Mouse (Mus musculus) heart, embryonic 12.5 days (tissue): Measurements from ENCODE around the gene Pax3. TPM values are rescaled to one million over a fixed set of nuclear protein-coding genes. Genes with fewer than 3 reads are reported as not detected.

Source experiments
- ATAC-seq: fragments of 200-750 bp; cut with Nextera tagmentation; 2 replicates; pipeline ENCODE4 v1.8.0; 2017; ENCODE audit warnings: moderate TSS enrichment, moderate library complexity; ENCODE audit not compliant: insufficient number of reproducible peaks, low FRiP score
- H3K27ac ChIP-seq: fragments of 300-500 bp; sonication (generic); 2 replicates; pipeline ENCODE4 v1.5.1; 2016; ENCODE audit warnings: mild to moderate bottlenecking, moderate library complexity; ENCODE audit not compliant: poor library complexity, severe bottlenecking
- H3K27me3 ChIP-seq: fragments of 300-500 bp; sonication (generic); replicated peaks from 2 replicates; pipeline ENCODE4 v1.6.1; 2016; ENCODE audit warnings: mild to moderate bottlenecking, moderate library complexity
- H3K36me3 ChIP-seq: fragments of 300-500 bp; sonication (generic); 2 replicates; pipeline ENCODE4 v1.6.1; 2016; ENCODE audit warnings: mild to moderate bottlenecking, moderate library complexity
- H3K4me1 ChIP-seq: fragments of 300-500 bp; sonication (generic); replicated peaks from 2 replicates; pipeline ENCODE4 v1.6.1; 2016; ENCODE audit warnings: mild to moderate bottlenecking
- H3K4me2 ChIP-seq: fragments of 300-500 bp; sonication (generic); 2 replicates; pipeline ENCODE4 v1.6.1; 2016; ENCODE audit warnings: mild to moderate bottlenecking, moderate library complexity
- H3K4me3 ChIP-seq: fragments of 300-500 bp; sonication (generic); 2 replicates; pipeline ENCODE4 v1.5.1; 2016; ENCODE audit warnings: mild to moderate bottlenecking
- H3K9ac ChIP-seq: fragments of 300-500 bp; sonication (generic); 2 replicates; pipeline ENCODE4 v1.6.1; 2016; ENCODE audit warnings: mild to moderate bottlenecking, moderate library complexity
- H3K9me3 ChIP-seq: fragments of 300-500 bp; sonication (generic); replicated peaks from 2 replicates; pipeline ENCODE4 v1.6.1; 2016; ENCODE audit warnings: mild to moderate bottlenecking, moderate library complexity
- WGBS: fragments of 180-500 bp; shearing (Covaris S2); methylation state at CpG from one replicate; pipeline ENCODE4 v1.1.7; 2016; 5-methylcytosine and 5-hydroxymethylcytosine counted together
- polyA plus RNA-seq: library from polyadenylated mRNA; unstranded; fragments of >200 nt; fragmentation: Nextera tagmentation; extraction: Ambion mirVana; gene quantifications from 2 replicates; pipeline ENCODE4 v1.2.1, GENCODE M21; 2016

Gene Pax3
- polyA plus RNA-seq, 1 experiment from 2014 or later: 0.10 TPM

DNA sequence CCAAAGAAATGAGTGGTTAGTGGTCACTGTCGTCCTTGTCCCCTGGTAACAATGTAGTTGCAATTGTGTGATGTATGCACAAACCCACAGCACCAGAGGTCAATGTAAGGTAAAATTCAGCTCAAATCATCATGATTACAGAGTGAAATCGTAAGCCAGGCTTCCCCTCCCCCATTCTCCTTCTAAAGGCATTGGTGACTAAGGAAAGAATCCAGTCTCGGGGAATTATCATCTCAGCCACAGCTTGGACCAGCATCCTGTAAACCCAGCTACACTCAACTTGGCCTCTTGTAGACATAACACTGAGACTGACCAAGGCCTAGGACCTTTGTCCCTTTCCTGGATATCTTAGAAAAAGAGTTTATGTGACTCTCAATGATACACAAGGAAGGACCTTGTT is 28.1 kb downstream of the Pax3 start:
- Histone ChIP-seq H3K9ac (no peak overlapping the region), H3K4me3 (no peak overlapping the region), H3K27me3 (peaks cover 25% of the 10 kb centered on the region), H3K27ac (no peak overlapping the region), H3K36me3 (no peaks in the 10 kb centered on the region), H3K4me1 (no peaks in the 10 kb centered on the region), H3K4me2 (no peak overlapping the region), H3K9me3 (no peaks in the 10 kb centered on the region)
- no peak for ATAC-seq
- 64% methylated on average over 3 of the region's 3 CpGs for WGBS

- WGBS: 65% methylated on average over 18 of the region's 18 CpGs
- ATAC-seq: no peak
- H3K27ac ChIP-seq: no peak overlapping the region
- no peak overlapping the region for H3K4me2 ChIP-seq
- H3K4me3 ChIP-seq: no peak overlapping the region
- H3K36me3 ChIP-seq: no peaks in the 10 kb centered on the region
- no peak overlapping the region for H3K9ac ChIP-seq
- no peaks in the 10 kb centered on the region for H3K9me3 ChIP-seq
- peaks cover 28% of the 10 kb centered on the region for H3K27me3 ChIP-seq
- no peaks in the 10 kb centered on the region for H3K4me1 ChIP-seq
These were observed 29.2 kb downstream of the Pax3 start for GRCm38 (mm10) chr1:78167577-78168286.

DNA sequence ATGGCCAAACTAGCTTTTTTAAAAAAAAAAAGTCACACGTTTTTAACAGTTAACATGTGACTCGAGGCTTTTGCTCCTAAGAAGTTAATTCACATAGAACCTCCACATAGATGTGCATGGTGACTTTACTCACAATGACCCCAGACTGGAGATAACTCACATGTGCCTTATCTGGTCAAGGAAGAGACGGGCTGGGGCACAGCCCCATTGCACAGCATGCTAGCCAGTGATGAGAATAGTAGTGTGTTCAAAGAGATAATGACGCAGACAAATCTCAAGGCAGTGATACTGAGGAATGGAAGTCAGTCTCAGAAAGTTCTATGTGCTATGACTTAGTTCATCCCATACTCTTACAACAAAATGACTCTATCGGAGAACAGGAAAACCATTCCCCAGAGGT is 35.2 kb downstream of the Pax3 start:
- H3K36me3 ChIP-seq: no peaks in the 10 kb centered on the region
- no peaks in the 10 kb centered on the region for H3K9me3 ChIP-seq
- H3K4me1 ChIP-seq: peaks cover 3% of the 10 kb centered on the region
- no peak overlapping the region for H3K4me3 ChIP-seq
- no peak for ATAC-seq
- 0 out of 2 replicates have a peak, but pooled peaks cover 12% of the 10 kb centered on the region for H3K27me3 ChIP-seq
- 63% methylated on average over 5 of the region's 5 CpGs for WGBS
- no peak overlapping the region for H3K9ac ChIP-seq
- no peak overlapping the region for H3K4me2 ChIP-seq
- H3K27ac ChIP-seq: no peak overlapping the region

- H3K9ac ChIP-seq: no peak overlapping the region
- no peak overlapping the region for H3K27ac ChIP-seq
- no peak overlapping the region for H3K4me3 ChIP-seq
- H3K4me1 ChIP-seq: peaks cover 3% of the 10 kb centered on the region
- peaks cover 10% of the 10 kb centered on the region for H3K27me3 ChIP-seq
- no peak overlapping the region for H3K4me2 ChIP-seq
- H3K36me3 ChIP-seq: no peaks in the 10 kb centered on the region
- ATAC-seq: no peak
- H3K9me3 ChIP-seq: no peaks in the 10 kb centered on the region
- 26% methylated on average over 6 of the region's 6 CpGs for WGBS
These were observed 39.0 kb downstream of the Pax3 start for GRCm38 (mm10) chr1:78157930-78158329.

DNA sequence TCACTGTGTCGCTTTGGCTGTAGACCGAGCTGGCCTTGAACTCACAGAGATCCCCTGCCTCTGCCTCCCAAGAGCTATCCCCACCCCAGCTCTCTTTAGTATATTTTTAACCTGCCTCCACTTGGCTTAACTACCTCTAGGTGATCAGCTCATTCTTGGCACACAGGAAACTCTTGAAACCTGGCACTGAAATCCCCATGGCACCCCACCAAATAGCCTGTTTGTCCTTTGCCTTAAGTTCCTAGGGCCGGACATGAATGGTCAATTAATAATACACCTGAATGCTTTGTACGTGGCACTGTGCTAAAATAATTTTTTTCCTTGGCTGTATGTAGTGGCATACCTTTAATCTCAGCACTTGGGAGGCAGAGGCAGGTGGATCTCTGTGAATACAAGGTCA is 41.1 kb downstream of the Pax3 start:
- no peaks in the 10 kb centered on the region for H3K9me3 ChIP-seq
- H3K36me3 ChIP-seq: no peaks in the 10 kb centered on the region
- H3K4me3 ChIP-seq: no peak overlapping the region
- no peak overlapping the region for H3K4me2 ChIP-seq
- peaks cover 3% of the 10 kb centered on the region for H3K4me1 ChIP-seq
- H3K27me3 ChIP-seq: peaks cover 26% of the 10 kb centered on the region
- 87% methylated on average over 4 of the region's 4 CpGs for WGBS
- ATAC-seq: no peak
- H3K27ac ChIP-seq: no peak overlapping the region
- H3K9ac ChIP-seq: no peak overlapping the region

GRCm38 (mm10) chr1:78148011-78148623 is 48.8 kb downstream of the Pax3 start:
- Histone ChIP-seq H3K4me2 (no peak overlapping the region), H3K9ac (no peak overlapping the region), H3K27ac (no peak overlapping the region), H3K9me3 (no peaks in the 10 kb centered on the region), H3K36me3 (no peaks in the 10 kb centered on the region), H3K4me3 (no peak overlapping the region), H3K4me1 (no peaks in the 10 kb centered on the region), H3K27me3 (peaks cover 67% of the 10 kb centered on the region)
- 58% methylated on average over 2 of the region's 2 CpGs for WGBS
- no peak for ATAC-seq

- H3K9me3 ChIP-seq: no peaks in the 10 kb centered on the region
- no peak overlapping the region for H3K4me2 ChIP-seq
- H3K27ac ChIP-seq: no peak overlapping the region
- H3K4me3 ChIP-seq: no peak overlapping the region
- H3K36me3 ChIP-seq: no peaks in the 10 kb centered on the region
- ATAC-seq: no peak
- 69% methylated on average over 6 of the region's 6 CpGs for WGBS
- no peak overlapping the region for H3K9ac ChIP-seq
- peaks cover 4% of the 10 kb centered on the region; the same call in 1 of the 2 replicates for H3K4me1 ChIP-seq
- H3K27me3 ChIP-seq: peaks cover 78% of the 10 kb centered on the region
These were observed 53.5 kb downstream of the Pax3 start for GRCm38 (mm10) chr1:78143403-78143802.

- Histone ChIP-seq H3K9ac (no peak overlapping the region), H3K4me2 (no peak overlapping the region), H3K4me1 (peaks cover 4% of the 10 kb centered on the region; the same call in 1 of the 2 replicates), H3K36me3 (no peaks in the 10 kb centered on the region), H3K4me3 (no peak overlapping the region), H3K9me3 (no peaks in the 10 kb centered on the region), H3K27me3 (peaks cover 77% of the 10 kb centered on the region), H3K27ac (no peak overlapping the region)
- WGBS: 63% methylated on average over 6 of the region's 6 CpGs
- no peak for ATAC-seq
These were observed 54.0 kb downstream of the Pax3 start for GRCm38 (mm10) chr1:78142912-78143311.

- no peak overlapping the region for H3K4me2 ChIP-seq
- peaks cover 81% of the 10 kb centered on the region for H3K27me3 ChIP-seq
- H3K9me3 ChIP-seq: no peaks in the 10 kb centered on the region
- H3K4me3 ChIP-seq: no peak overlapping the region
- whole genome bisulfite sequencing: 31% methylated on average over 9 of the region's 9 CpGs
- no peak overlapping the region for H3K27ac ChIP-seq
- no peaks in the 10 kb centered on the region for H3K36me3 ChIP-seq
- H3K9ac ChIP-seq: no peak overlapping the region
- no peak for ATAC-seq
- H3K4me1 ChIP-seq: peaks cover 4% of the 10 kb centered on the region; the same call in 1 of the 2 replicates
These were observed 55.0 kb downstream of the Pax3 start for GRCm38 (mm10) chr1:78141741-78142501.

DNA sequence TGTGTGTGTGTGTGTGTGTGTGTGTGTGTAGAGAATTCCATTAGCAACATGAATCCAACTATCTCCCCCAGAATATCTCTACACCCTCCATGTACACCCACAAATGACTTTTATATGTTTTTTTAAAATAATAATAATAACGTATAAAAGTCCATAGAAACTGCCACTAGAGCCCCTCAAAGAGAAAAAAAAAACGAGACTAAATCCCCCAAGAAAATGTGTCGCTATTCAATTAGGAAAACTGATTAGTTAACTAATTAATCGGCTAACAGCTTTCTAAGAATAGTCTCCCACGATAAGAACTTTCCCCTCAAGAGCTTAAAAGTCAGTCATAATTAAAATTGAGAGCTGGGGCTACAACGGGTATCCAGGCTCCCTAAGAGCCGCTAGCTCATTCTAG is 55.6 kb downstream of the Pax3 start:
- no peak for ATAC-seq
- Histone ChIP-seq H3K4me1 (peaks cover 4% of the 10 kb centered on the region; the same call in 1 of the 2 replicates), H3K4me3 (no peak overlapping the region), H3K27me3 (peaks cover 76% of the 10 kb centered on the region), H3K4me2 (no peak overlapping the region), H3K9me3 (no peaks in the 10 kb centered on the region), H3K9ac (no peak overlapping the region), H3K36me3 (no peaks in the 10 kb centered on the region), H3K27ac (no peak overlapping the region)
- 10% methylated on average over 7 of the region's 7 CpGs for WGBS
